Mouse (Mus musculus): ENCODE results near the gene Trim50. TPM values are rescaled to one million over a fixed set of nuclear protein-coding genes. Genes with fewer than 3 reads are reported as not detected.

Trim50 gene
- polyA plus RNA-seq, 1 experiment, result not detected

- H3K36me3 ChIP-seq (replicated peaks; ENCODE audit: low read length), result peaks cover 96% of the 10 kb centered on the region
- no peak for TF ChIP-seq GATA1 (IDR thresholded peaks at IDR 0.05; ENCODE audit: borderline replicate concordance, low read length)
- no peak for TF ChIP-seq FLI1 (IDR thresholded peaks at IDR 0.05; ENCODE audit: low read length)
- no peaks in the 10 kb centered on the region for H3K9me3 ChIP-seq
- H3K27me3 ChIP-seq (replicated peaks), result no peaks in the 10 kb centered on the region
- peaks cover 8% of the 10 kb centered on the region; the same call in 1 of the 2 replicates for H3K4me1 ChIP-seq
- no peak overlapping the region for H3K4me3 ChIP-seq (replicated peaks)
These were observed 28.3 kb downstream of the Trim50 start for GRCm38 (mm10) chr5:135381356-135381925.

DNA sequence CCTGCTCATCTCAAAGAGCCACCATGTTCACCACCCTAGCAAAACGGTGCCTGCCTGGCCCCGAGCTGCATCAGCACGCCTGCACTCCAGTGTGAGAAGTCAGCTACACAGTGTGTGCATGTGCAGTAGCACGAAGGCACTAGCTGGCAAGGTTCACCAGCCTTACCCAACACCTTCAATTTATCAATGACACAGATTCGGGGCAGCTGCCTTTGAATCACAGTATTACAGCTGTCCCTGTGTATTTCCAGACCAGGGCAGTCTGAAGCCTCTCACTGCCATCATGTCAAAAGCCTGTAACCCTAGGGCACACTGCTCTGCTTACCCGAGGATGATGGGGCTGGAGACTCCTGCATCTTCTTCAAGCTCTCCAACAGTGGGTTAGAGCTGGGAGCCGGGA, 29.7 kb downstream of the Trim50 start:
- no peak for TF ChIP-seq GATA1 (IDR thresholded peaks at IDR 0.05; ENCODE audit: borderline replicate concordance, low read length)
- H3K9me3 ChIP-seq, result no peaks in the 10 kb centered on the region
- H3K27me3 ChIP-seq (replicated peaks), result no peaks in the 10 kb centered on the region
- peaks cover 12% of the 10 kb centered on the region for H3K4me1 ChIP-seq
- H3K36me3 ChIP-seq (replicated peaks; ENCODE audit: low read length), result peaks cover 96% of the 10 kb centered on the region
- no peak overlapping the region for H3K4me3 ChIP-seq (replicated peaks)

DNA sequence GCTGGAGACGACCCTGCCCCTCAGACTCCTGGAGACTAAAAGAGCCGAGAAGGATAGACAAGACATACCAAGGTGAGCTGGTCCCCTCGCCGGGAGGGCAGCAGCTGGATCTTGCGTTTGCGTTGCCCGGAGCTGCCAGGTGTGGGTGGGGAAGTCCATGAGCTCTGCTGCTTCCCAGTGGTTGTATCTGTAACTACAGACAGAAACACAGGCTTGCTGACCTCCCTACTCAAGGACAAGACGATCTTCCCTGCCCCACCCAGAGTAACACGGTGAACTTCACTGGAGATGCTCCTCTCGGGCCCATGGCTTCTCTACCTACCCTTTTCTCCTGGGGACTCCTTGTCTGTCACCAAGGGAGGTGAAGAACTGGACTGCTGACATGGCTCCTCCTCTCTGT, 30.7 kb downstream of the Trim50 start:
- peaks cover 18% of the 10 kb centered on the region for H3K4me1 ChIP-seq
- H3K36me3 ChIP-seq (replicated peaks; ENCODE audit: low read length), result peaks cover 96% of the 10 kb centered on the region
- no peaks in the 10 kb centered on the region for H3K27me3 ChIP-seq (replicated peaks)

DNA sequence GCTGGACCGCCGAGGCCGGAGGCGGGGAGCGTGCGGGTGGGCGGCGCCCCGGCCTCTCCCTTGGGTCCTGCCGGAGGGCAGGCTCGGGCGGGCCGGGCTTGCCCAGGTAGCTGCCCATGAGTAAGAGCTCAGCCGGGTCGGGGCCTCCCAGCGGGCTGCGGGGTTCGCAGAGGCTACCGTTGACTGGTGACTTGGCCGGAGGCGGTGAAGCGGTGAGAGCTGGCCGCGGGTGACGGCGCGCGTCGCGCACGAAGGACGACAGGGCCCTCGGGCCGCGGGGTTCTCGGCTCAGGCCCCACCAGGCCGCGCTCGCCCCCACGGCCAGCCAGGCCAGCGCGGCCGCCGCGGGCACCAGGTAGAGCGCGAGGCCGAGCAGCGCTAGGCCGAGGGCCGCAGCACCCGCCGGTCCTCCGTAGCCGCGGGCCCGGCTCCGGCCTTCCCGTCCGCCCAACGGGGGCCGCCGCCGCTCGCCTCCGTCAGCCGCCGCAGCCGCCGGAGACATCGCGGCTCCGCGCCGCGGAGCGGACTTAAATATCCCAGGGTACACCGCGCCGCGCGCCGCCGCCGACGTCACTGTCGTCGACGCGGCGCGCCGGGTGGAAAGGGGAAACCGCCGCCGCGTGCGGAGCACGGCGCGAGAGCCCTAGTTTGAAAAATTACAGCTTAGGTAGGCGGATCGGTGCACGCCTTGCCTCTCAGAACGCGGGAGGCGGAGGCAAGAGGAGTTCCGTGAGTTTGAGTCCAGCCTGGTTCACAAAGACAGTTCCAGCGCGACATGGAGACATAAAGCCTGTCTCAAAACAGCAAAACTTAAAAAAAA, 41.1 kb downstream of the Trim50 start, which contains the start of gene Pom121:
TSS of gene Pom121 (minus strand) at position 543 of the 820 bp plus-strand sequence.
- Histone ChIP-seq H3K9me3 (no peaks in the 10 kb centered on the region), H3K36me3 (replicated peaks; ENCODE audit: low read length) (peaks cover 32% of the 10 kb centered on the region), H3K4me3 (replicated peaks) (peak within 1 kb of the TSS; percentile 96), H3K4me1 (peaks cover 53% of the 10 kb centered on the region), H3K27me3 (replicated peaks) (peaks cover 9% of the 10 kb centered on the region)
- TF ChIP-seq GATA1 (IDR thresholded peaks at IDR 0.05; ENCODE audit: borderline replicate concordance, low read length) (no peak), FLI1 (IDR thresholded peaks at IDR 0.05; ENCODE audit: low read length) (no peak)

More for the DNA sequence above, 30.7 kb downstream of the Trim50 start:
- TF ChIP-seq FLI1 (IDR thresholded peaks at IDR 0.05; ENCODE audit: low read length) (no peak), GATA1 (IDR thresholded peaks at IDR 0.05; ENCODE audit: borderline replicate concordance, low read length) (no peak)
- Histone ChIP-seq H3K4me3 (replicated peaks) (no peak overlapping the region), H3K9me3 (no peaks in the 10 kb centered on the region)

DNA sequence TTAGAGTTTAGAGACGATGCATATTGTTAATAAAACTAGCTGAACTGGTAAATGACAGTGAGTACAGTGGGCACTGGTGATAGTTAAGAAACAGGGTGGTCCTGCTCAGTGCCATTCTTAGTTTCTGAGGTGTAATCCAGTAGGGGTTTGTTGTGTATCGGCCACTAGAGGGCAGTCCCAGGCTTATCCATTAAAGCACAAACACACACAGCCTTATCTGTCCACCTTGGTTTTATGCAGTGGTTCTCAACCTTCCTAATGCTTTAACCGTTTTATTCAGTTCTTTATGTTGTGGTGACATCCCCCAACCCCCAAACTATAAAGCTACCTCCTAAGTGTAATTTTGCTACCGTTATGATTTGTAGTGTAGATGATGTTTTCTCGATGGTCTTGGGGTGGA, 42.7 kb downstream of the Trim50 start:
- TF ChIP-seq GATA1 (IDR thresholded peaks at IDR 0.05; ENCODE audit: borderline replicate concordance, low read length) (no peak), FLI1 (IDR thresholded peaks at IDR 0.05; ENCODE audit: low read length) (no peak)
- no peak overlapping the region for H3K4me3 ChIP-seq (replicated peaks)

GRCm38 (mm10) chr5:135399382-135399781, 46.3 kb downstream of the Trim50 start:
- Histone ChIP-seq H3K4me1 (peaks cover 21% of the 10 kb centered on the region), H3K4me3 (replicated peaks) (peak overlapping the region; percentile 1), H3K27me3 (replicated peaks) (peaks cover 10% of the 10 kb centered on the region), H3K36me3 (replicated peaks; ENCODE audit: low read length) (no peaks in the 10 kb centered on the region), H3K9me3 (0 out of 2 replicates have a peak, but pooled peaks cover 3% of the 10 kb centered on the region)
- TF ChIP-seq GATA1 (IDR thresholded peaks at IDR 0.05; ENCODE audit: borderline replicate concordance, low read length) (no peak), FLI1 (IDR thresholded peaks at IDR 0.05; ENCODE audit: low read length) (no peak)

More for the DNA sequence above, 42.7 kb downstream of the Trim50 start:
- Histone ChIP-seq H3K4me1 (peaks cover 44% of the 10 kb centered on the region), H3K9me3 (no peaks in the 10 kb centered on the region), H3K27me3 (replicated peaks) (peaks cover 10% of the 10 kb centered on the region), H3K36me3 (replicated peaks; ENCODE audit: low read length) (peaks cover 17% of the 10 kb centered on the region)

DNA sequence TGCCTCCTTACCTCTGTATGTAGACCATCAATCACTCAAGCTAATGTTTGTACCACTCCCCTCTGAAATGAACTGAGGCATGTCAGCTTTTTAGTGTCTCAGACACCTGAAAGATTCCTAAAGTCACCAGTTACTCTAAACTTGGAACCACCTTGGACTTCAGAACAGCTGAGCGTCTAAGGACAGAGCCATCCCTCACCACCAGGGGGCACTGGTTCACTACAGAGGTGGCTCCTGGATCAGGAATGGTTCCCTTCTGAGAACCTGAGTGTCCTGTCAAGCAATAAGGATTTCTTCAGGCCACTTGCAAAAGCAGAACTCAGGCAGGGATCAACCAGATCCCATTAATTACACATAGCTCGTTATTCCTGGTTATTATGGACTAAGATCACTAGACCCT, 47.1 kb downstream of the Trim50 start:
- TF ChIP-seq FLI1 (IDR thresholded peaks at IDR 0.05; ENCODE audit: low read length) (no peak), GATA1 (IDR thresholded peaks at IDR 0.05; ENCODE audit: borderline replicate concordance, low read length) (no peak)
- Histone ChIP-seq H3K36me3 (replicated peaks; ENCODE audit: low read length) (no peaks in the 10 kb centered on the region), H3K9me3 (0 out of 2 replicates have a peak, but pooled peaks cover 3% of the 10 kb centered on the region), H3K4me1 (peaks cover 14% of the 10 kb centered on the region), H3K27me3 (replicated peaks) (peaks cover 14% of the 10 kb centered on the region), H3K4me3 (replicated peaks) (no peak overlapping the region)

DNA sequence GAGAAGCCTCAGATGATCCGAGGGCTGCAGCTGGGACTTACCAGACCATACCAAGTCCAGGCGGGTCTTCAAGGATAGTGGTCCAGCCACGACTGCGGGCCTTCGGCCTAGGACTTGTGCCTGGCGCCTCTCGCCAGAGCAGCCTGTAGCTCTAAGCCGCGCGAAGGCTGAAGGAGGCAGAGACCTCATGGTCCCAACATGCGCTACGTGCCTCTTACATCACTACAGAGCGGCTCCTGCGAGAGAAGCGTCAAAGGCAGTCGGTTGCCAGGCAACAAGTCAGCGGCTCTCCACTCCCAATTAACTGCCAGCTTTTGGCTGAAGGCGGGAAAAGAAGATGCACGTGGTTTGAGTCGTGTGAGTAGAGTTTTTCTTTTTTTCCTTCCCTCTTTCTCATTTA, 51.5 kb downstream of the Trim50 start:
- Histone ChIP-seq H3K36me3 (replicated peaks; ENCODE audit: low read length) (no peaks in the 10 kb centered on the region), H3K4me1 (no peaks in the 10 kb centered on the region), H3K27me3 (replicated peaks) (peaks cover 18% of the 10 kb centered on the region), H3K9me3 (0 out of 2 replicates have a peak, but pooled peaks cover 3% of the 10 kb centered on the region), H3K4me3 (replicated peaks) (no peak overlapping the region)
- TF ChIP-seq GATA1 (IDR thresholded peaks at IDR 0.05; ENCODE audit: borderline replicate concordance, low read length) (no peak), FLI1 (IDR thresholded peaks at IDR 0.05; ENCODE audit: low read length) (no peak)

GRCm38 (mm10) chr5:135405437-135405836, 52.3 kb downstream of the Trim50 start:
- Histone ChIP-seq H3K4me1 (no peaks in the 10 kb centered on the region), H3K27me3 (replicated peaks) (peaks cover 18% of the 10 kb centered on the region), H3K36me3 (replicated peaks; ENCODE audit: low read length) (no peaks in the 10 kb centered on the region), H3K9me3 (0 out of 2 replicates have a peak, but pooled peaks cover 3% of the 10 kb centered on the region), H3K4me3 (replicated peaks) (no peak overlapping the region)
- TF ChIP-seq GATA1 (IDR thresholded peaks at IDR 0.05; ENCODE audit: borderline replicate concordance, low read length), result no peak
- no peak for TF ChIP-seq FLI1 (IDR thresholded peaks at IDR 0.05; ENCODE audit: low read length)

DNA sequence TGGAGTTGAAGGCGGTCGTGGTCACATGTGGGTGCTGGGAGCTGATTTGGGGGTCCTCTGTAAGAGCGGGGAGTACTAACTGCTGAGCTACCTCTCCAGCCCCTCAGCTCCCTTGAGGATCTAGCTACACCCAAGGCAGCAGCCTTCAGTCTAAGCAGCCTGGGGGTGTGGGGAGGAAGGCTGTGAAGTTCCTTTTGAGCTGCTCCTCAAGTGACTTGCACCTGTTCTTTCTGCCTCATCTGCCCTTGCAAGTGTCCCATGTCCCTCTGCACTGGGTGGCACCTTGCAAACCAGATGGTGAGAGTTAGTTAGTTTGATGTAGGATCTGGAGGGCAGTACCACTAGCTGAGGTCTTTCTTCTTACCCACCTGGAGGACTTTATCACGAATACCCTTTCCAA, 55.0 kb downstream of the Trim50 start:
- no peaks in the 10 kb centered on the region for H3K4me1 ChIP-seq
- H3K9me3 ChIP-seq, result no peaks in the 10 kb centered on the region
- no peaks in the 10 kb centered on the region for H3K36me3 ChIP-seq (replicated peaks; ENCODE audit: low read length)
- TF ChIP-seq GATA1 (IDR thresholded peaks at IDR 0.05; ENCODE audit: borderline replicate concordance, low read length) (no peak), FLI1 (IDR thresholded peaks at IDR 0.05; ENCODE audit: low read length) (no peak)
- H3K27me3 ChIP-seq (replicated peaks), result peaks cover 21% of the 10 kb centered on the region
- no peak overlapping the region for H3K4me3 ChIP-seq (replicated peaks)
